Mouse (Mus musculus): ENCODE measurements around the gene Tas2r143.

DNA sequence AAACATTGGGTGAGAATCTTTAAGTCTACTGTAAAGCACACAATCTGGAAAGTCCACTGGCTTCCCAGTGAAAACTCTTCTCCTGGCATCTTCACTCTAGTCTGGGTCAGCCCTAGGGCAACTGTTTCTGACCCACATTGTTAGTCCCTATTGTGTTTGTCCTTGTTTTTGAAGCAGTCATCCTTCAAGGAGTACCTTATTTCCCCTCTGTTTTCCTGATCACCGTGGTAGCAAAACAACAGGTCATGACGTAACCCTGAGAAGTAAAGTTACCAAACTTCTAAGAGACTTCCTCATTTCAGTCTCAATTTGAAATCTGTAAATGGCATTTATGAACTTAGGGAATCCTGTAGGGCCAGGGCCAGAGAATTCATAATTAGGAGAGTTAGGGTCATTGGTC is 21.4 kb downstream of the Tas2r143 start:
- TF ChIP-seq CTCF (IDR thresholded peaks at IDR 0.05; ENCODE audit: borderline replicate concordance, extremely low read depth, insufficient read depth, insufficient read length): no peak
- TF ChIP-seq POLR2A (IDR thresholded peaks at IDR 0.05; ENCODE audit: borderline replicate concordance, extremely low read depth, insufficient read depth, insufficient read length, poor library complexity, severe bottlenecking): no peak

All from brain, embryonic 14.5 days (tissue).